Mouse (Mus musculus): ENCODE results near the gene Ubtd2. TPM values are rescaled to one million over a fixed set of nuclear protein-coding genes. Genes with fewer than 3 reads are reported as not detected.

The Ubtd2 gene
- 1 to 10 TPM; 2.1 to 5.6 TPM for total RNA-seq (2023)

GRCm38 (mm10) chr11:32454800-32455506 is at the start of gene Ubtd2:
Gene Ubtd2 (plus strand): TSS chr11:32455370.

GRCm38 (mm10) chr11:32531871-32532764 is 76.9 kb downstream of the Ubtd2 start, which contains the start of gene Efcab9:
Gene Efcab9 (minus strand): TSS chr11:32532081.

DNA sequence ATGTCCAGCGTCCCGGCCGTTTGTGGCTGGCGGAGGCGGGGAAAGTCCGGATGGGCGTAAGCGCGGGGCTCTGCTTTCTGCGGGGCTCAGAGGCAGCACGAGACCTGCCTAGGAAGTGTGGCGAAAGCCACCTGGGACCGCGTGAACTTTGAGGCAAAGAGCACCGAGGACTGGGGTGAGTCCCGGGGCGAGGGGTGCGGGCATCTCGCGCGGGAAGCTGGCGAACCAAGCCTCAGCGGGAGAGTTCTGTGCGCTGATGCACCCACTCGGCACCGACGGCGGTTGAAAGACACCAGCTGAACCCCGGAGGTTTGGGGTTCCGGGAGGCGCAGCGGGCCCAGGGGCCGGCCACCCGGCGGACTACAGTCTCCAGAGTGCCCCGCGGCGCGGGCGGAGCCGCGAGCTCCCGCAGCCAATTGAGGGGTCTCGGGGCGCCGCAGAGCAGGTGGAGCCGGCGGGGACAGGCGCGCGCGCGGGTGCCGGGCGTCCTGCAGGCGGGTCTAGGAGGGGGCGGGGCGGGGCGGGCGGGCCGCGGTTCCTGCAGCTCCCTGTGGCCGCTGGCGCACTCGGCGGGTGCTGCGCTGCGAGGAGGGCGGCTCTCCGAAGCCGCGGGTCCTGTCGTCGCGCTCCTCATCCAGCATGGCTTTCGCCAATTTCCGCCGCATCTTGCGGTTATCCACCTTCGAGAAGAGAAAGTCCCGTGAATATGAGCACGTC is 77.8 kb downstream of the Ubtd2 start, which contains the start of gene Stk10:
TSS of gene Stk10 (plus strand) at position 541 of the 717 bp plus-strand sequence.

Other genes starting within 250 kb of the Ubtd2 start
- gene Snrnp25, start 250.0 kb upstream of the Ubtd2 start, total RNA-seq (2023): 10 to 100 TPM in 1 of 2 experiments, 1 to 10 TPM in 1; 8.4 to 11.5 TPM
- gene Rhbdf1, start 233.1 kb upstream of the Ubtd2 start, total RNA-seq (2023): 1 to 10 TPM; 2.1 to 5.4 TPM
- 10 to 100 TPM; 14.1 to 16.5 TPM for gene Mpg, start 228.9 kb upstream of the Ubtd2 start, total RNA-seq (2023)
- 10 to 100 TPM; 32.3 to 39.0 TPM for gene Nprl3, start 187.7 kb upstream of the Ubtd2 start, total RNA-seq (2023)
- not detected for gene Hba-x, start 179.0 kb upstream of the Ubtd2 start, total RNA-seq (2023)
- 100 to 1,000 TPM in 1 of 2 experiments, 10 to 100 TPM in 1; 25.9 to 166 TPM for gene Hba-a1, start 171.9 kb upstream of the Ubtd2 start, total RNA-seq (2023)
- not detected for gene Hbq1b, start 168.4 kb upstream of the Ubtd2 start, total RNA-seq (2023)
- 100 to 1,000 TPM in 1 of 2 experiments, 10 to 100 TPM in 1; 12.9 to 122 TPM for gene Hba-a2, start 158.9 kb upstream of the Ubtd2 start, total RNA-seq (2023)
- gene Hbq1a, start 155.3 kb upstream of the Ubtd2 start, total RNA-seq (2023): not detected
- gene Sh3pxd2b, start 107.5 kb upstream of the Ubtd2 start, total RNA-seq (2023): 10 to 100 TPM in 1 of 2 experiments, 1 to 10 TPM in 1; 9.4 to 10.0 TPM
- 1 to 10 TPM; 3.1 to 6.6 TPM for gene Efcab9, start 76.7 kb downstream of the Ubtd2 start, total RNA-seq (2023)
- 100 to 1,000 TPM; 477 to 557 TPM for gene Stk10, start 77.9 kb downstream of the Ubtd2 start, total RNA-seq (2023)
- 10 to 100 TPM; 58.9 to 87.3 TPM for gene Fbxw11, start 187.4 kb downstream of the Ubtd2 start, total RNA-seq (2023)

Data from monocyte, adult 59 days (primary cell).